ENCODE assay signal across 21 mouse cellular contexts in genomic region chr9:44250445-44250844, GRCm38 (mm10). TPM values are rescaled to one million over a fixed set of nuclear protein-coding genes. Genes with fewer than 3 reads are reported as not detected.
DNase-seq lines count a peak whose midpoint lies in the region; ATAC-seq and TF ChIP-seq lines count a peak whose summit lies in the region.
"Had no signal": no experiment of that assay in that cellular context is flagged by ENCODE, and none has a peak within 500 bp of the region (broad histone marks: within the 10 kb centered on the region; RNA-seq: fewer than 3 reads in every experiment).

No protein-coding gene starts in this region.

- ATAC-seq in kidney, embryonic 15.5 days (replicated peaks; ENCODE audit: low FRiP score), result no peak
- no peak for ATAC-seq in midbrain, postnatal 0 days (ENCODE audit: low FRiP score)
- ATAC-seq in midbrain, embryonic 13.5 days, result no peak
- ATAC-seq in neural tube, embryonic 15.5 days (ENCODE audit: low FRiP score), result no peak
- ATAC-seq: Patski had no signal

- peaks cover 51% of the 10 kb centered on the region for H3K4me1 ChIP-seq in kidney, embryonic 15.5 days
- peaks cover 32% of the 10 kb centered on the region for H3K4me1 ChIP-seq in midbrain, postnatal 0 days (ENCODE audit: insufficient read depth, low read length)
- H3K4me1 ChIP-seq in midbrain, embryonic 13.5 days (replicated peaks), result peaks cover 46% of the 10 kb centered on the region
- peaks cover 39% of the 10 kb centered on the region for H3K4me1 ChIP-seq in neural tube, embryonic 15.5 days

- peak; percentile 38 to 46 for DNase-seq in cerebellum, postnatal 10 days
- DNase-seq in cerebellum, adult 9-10 months, result no peak
- no peak for DNase-seq in kidney, adult 9 months
- peak; percentile 31 for DNase-seq in midbrain, postnatal 0 days (ENCODE audit: low spot score)
- DNase-seq in frontal cortex, adult 2 months (ENCODE audit: extremely low spot score in 1 of 2, low spot score in 1 of 2), result no peak
- DNase-seq: cerebellum, adult 18-20 months; embryo, embryonic 11 days; heart, adult 2 months; heart, postnatal 36 days; left cerebral cortex, postnatal 4 days; lung, postnatal 14 days had no signal

- TF ChIP-seq CTCF in midbrain, postnatal 0 days (IDR thresholded peaks at IDR 0.05), result no peak

- no peaks in the 10 kb centered on the region for H3K9me3 ChIP-seq in kidney, embryonic 15.5 days (replicated peaks)
- no peaks in the 10 kb centered on the region for H3K9me3 ChIP-seq in midbrain, postnatal 0 days (ENCODE audit: low read length)
- H3K9me3 ChIP-seq in midbrain, embryonic 13.5 days, result no peaks in the 10 kb centered on the region
- no peaks in the 10 kb centered on the region for H3K9me3 ChIP-seq in neural tube, embryonic 15.5 days (replicated peaks)

- H3K4me3 ChIP-seq in kidney, embryonic 15.5 days (replicated peaks), result no peak overlapping the region
- no peak overlapping the region for H3K4me3 ChIP-seq in midbrain, postnatal 0 days (ENCODE audit: low read depth, low read length)
- H3K4me3 ChIP-seq in midbrain, embryonic 13.5 days (replicated peaks), result no peak overlapping the region
- no peak overlapping the region for H3K4me3 ChIP-seq in neural tube, embryonic 15.5 days (replicated peaks)
- H3K4me3 ChIP-seq: heart, adult 2 months had no signal

- H3K27me3 ChIP-seq in kidney, embryonic 15.5 days, result no peaks in the 10 kb centered on the region
- no peaks in the 10 kb centered on the region for H3K27me3 ChIP-seq in midbrain, postnatal 0 days (ENCODE audit: insufficient read depth, low read length)
- 0 out of 2 replicates have a peak, but pooled peaks cover 4% of the 10 kb centered on the region for H3K27me3 ChIP-seq in midbrain, embryonic 13.5 days
- no peaks in the 10 kb centered on the region for H3K27me3 ChIP-seq in neural tube, embryonic 15.5 days (replicated peaks)
- H3K27me3 ChIP-seq: CH12.LX had no signal

- H3K27ac ChIP-seq in kidney, embryonic 15.5 days, result no peak overlapping the region
- H3K27ac ChIP-seq in midbrain, postnatal 0 days (ENCODE audit: low read depth, low read length), result no peak overlapping the region
- H3K27ac ChIP-seq in midbrain, embryonic 13.5 days, result no peak overlapping the region
- H3K27ac ChIP-seq in neural tube, embryonic 15.5 days (replicated peaks), result 0 out of 2 replicates have a peak overlapping the region, but pooled peaks have one; percentile 3
- H3K27ac ChIP-seq: liver, embryonic 14.5 days had no signal

- peak overlapping the region; percentile 40 for H3K4me2 ChIP-seq in kidney, embryonic 15.5 days
- H3K4me2 ChIP-seq in midbrain, postnatal 0 days (ENCODE audit: low read depth, low read length, poor library complexity, severe bottlenecking), result no peak overlapping the region
- no peak overlapping the region for H3K4me2 ChIP-seq in midbrain, embryonic 13.5 days (replicated peaks)
- H3K4me2 ChIP-seq in neural tube, embryonic 15.5 days, result no peak overlapping the region

- no peaks in the 10 kb centered on the region for H3K36me3 ChIP-seq in kidney, embryonic 15.5 days
- H3K36me3 ChIP-seq in midbrain, postnatal 0 days (ENCODE audit: insufficient read depth, low read length), result no peaks in the 10 kb centered on the region
- H3K36me3 ChIP-seq in midbrain, embryonic 13.5 days, result no peaks in the 10 kb centered on the region
- H3K36me3 ChIP-seq in neural tube, embryonic 15.5 days, result no peaks in the 10 kb centered on the region

- WGBS in kidney, embryonic 15.5 days, result 43% methylated on average over 4 of the region's 4 CpGs
- 37% methylated on average over 4 of the region's 4 CpGs for WGBS in midbrain, postnatal 0 days
- 39% methylated on average over 4 of the region's 4 CpGs for WGBS in midbrain, embryonic 13.5 days
- 43% methylated on average over 4 of the region's 4 CpGs for WGBS in neural tube, embryonic 15.5 days

- H3K9ac ChIP-seq in kidney, embryonic 15.5 days, result no peak overlapping the region
- H3K9ac ChIP-seq in midbrain, postnatal 0 days (replicated peaks; ENCODE audit: low read length, poor library complexity, severe bottlenecking), result no peak overlapping the region
- no peak overlapping the region for H3K9ac ChIP-seq in midbrain, embryonic 13.5 days (replicated peaks)
- no peak overlapping the region for H3K9ac ChIP-seq in neural tube, embryonic 15.5 days (replicated peaks)
- H3K9ac ChIP-seq: liver, embryonic 14.5 days had no signal

RNA-seq across cellular contexts. Expression of gene Pdzd3, which starts 0.8 kb away (rescaled TPM):
- 7.8 and 8.5 TPM in 2 replicates for polyA plus RNA-seq in kidney, embryonic 15.5 days (2015; fragmentation: Nextera tagmentation; extraction: Ambion mirVana)
- 0.27 TPM in 1 of 2 replicates, not detected in the other for total RNA-seq in midbrain, postnatal 0 days (2014; rRNA removed)
- 0.58 and 0.63 TPM in 2 replicates for polyA plus RNA-seq in midbrain, postnatal 0 days (2015; fragmentation: Nextera tagmentation; extraction: Ambion mirVana)
- 0.48 and 0.64 TPM in 2 replicates for polyA plus RNA-seq in midbrain, embryonic 13.5 days (2015; fragmentation: Nextera tagmentation; extraction: Ambion mirVana)
- 0.61 and 0.65 TPM in 2 replicates for polyA plus RNA-seq in neural tube, embryonic 15.5 days (2015; fragmentation: Nextera tagmentation; extraction: Ambion mirVana)
- 0.74 and 0.82 TPM in 2 replicates for polyA plus RNA-seq in frontal cortex, adult 2 months (2012; rRNA removed)
- polyA plus RNA-seq: testis, adult 2 months had no signal

RNA-seq across cellular contexts. Expression of gene Ccdc153, which starts 10.0 kb away (rescaled TPM):
- not detected in 2 replicates for polyA plus RNA-seq in kidney, embryonic 15.5 days (2015; fragmentation: Nextera tagmentation; extraction: Ambion mirVana)
- 3.0 and 6.1 TPM in 2 replicates for total RNA-seq in midbrain, postnatal 0 days (2014; rRNA removed)
- polyA plus RNA-seq in midbrain, postnatal 0 days (2015; fragmentation: Nextera tagmentation; extraction: Ambion mirVana), result 2.7 TPM in 2 replicates
- not detected in 2 replicates for polyA plus RNA-seq in midbrain, embryonic 13.5 days (2015; fragmentation: Nextera tagmentation; extraction: Ambion mirVana)
- not detected in 2 replicates for polyA plus RNA-seq in neural tube, embryonic 15.5 days (2015; fragmentation: Nextera tagmentation; extraction: Ambion mirVana)
- polyA plus RNA-seq in frontal cortex, adult 2 months (2012; rRNA removed), result 1.1 TPM in 1 of 2 replicates, not detected in the other
- total RNA-seq: CH12.LX; gastrocnemius, adult 18-20 months; heart, adult 2 months; heart, postnatal 36 days; neutrophil, adult 5-6 weeks had no signal
- polyA plus RNA-seq: liver, embryonic 14.5 days; Patski; urinary bladder, adult 2 months had no signal

RNA-seq across cellular contexts. Expression of gene Cbl, which starts 16.6 kb away (rescaled TPM):
- 18.6 and 22.9 TPM in 2 replicates for polyA plus RNA-seq in kidney, embryonic 15.5 days (2015; fragmentation: Nextera tagmentation; extraction: Ambion mirVana)
- 32.1 and 43.9 TPM in 2 replicates for total RNA-seq in midbrain, postnatal 0 days (2014; rRNA removed)
- polyA plus RNA-seq in midbrain, postnatal 0 days (2015; fragmentation: Nextera tagmentation; extraction: Ambion mirVana), result 14.7 and 17.3 TPM in 2 replicates
- polyA plus RNA-seq in midbrain, embryonic 13.5 days (2015; fragmentation: Nextera tagmentation; extraction: Ambion mirVana), result 26.2 and 28.5 TPM in 2 replicates
- 18.2 and 20.2 TPM in 2 replicates for polyA plus RNA-seq in neural tube, embryonic 15.5 days (2015; fragmentation: Nextera tagmentation; extraction: Ambion mirVana)
- 18.6 and 20.5 TPM in 2 replicates for polyA plus RNA-seq in frontal cortex, adult 2 months (2012; rRNA removed)

RNA-seq across cellular contexts. Expression of gene Nlrx1, which starts 18.0 kb away (rescaled TPM):
- polyA plus RNA-seq in kidney, embryonic 15.5 days (2015; fragmentation: Nextera tagmentation; extraction: Ambion mirVana), result 6.5 and 7.9 TPM in 2 replicates
- 4.2 and 6.2 TPM in 2 replicates for total RNA-seq in midbrain, postnatal 0 days (2014; rRNA removed)
- 6.0 and 6.9 TPM in 2 replicates for polyA plus RNA-seq in midbrain, postnatal 0 days (2015; fragmentation: Nextera tagmentation; extraction: Ambion mirVana)
- polyA plus RNA-seq in midbrain, embryonic 13.5 days (2015; fragmentation: Nextera tagmentation; extraction: Ambion mirVana), result 3.3 and 3.5 TPM in 2 replicates
- polyA plus RNA-seq in neural tube, embryonic 15.5 days (2015; fragmentation: Nextera tagmentation; extraction: Ambion mirVana), result 4.5 and 5.3 TPM in 2 replicates
- polyA plus RNA-seq in frontal cortex, adult 2 months (2012; rRNA removed), result 6.7 and 7.0 TPM in 2 replicates

RNA-seq across cellular contexts. Expression of gene Abcg4, which starts 38.0 kb away (rescaled TPM):
- polyA plus RNA-seq in kidney, embryonic 15.5 days (2015; fragmentation: Nextera tagmentation; extraction: Ambion mirVana), result 2.5 and 3.4 TPM in 2 replicates
- 60.0 and 65.8 TPM in 2 replicates for total RNA-seq in midbrain, postnatal 0 days (2014; rRNA removed)
- 27.9 and 28.2 TPM in 2 replicates for polyA plus RNA-seq in midbrain, postnatal 0 days (2015; fragmentation: Nextera tagmentation; extraction: Ambion mirVana)
- polyA plus RNA-seq in midbrain, embryonic 13.5 days (2015; fragmentation: Nextera tagmentation; extraction: Ambion mirVana), result 17.3 and 18.1 TPM in 2 replicates
- polyA plus RNA-seq in neural tube, embryonic 15.5 days (2015; fragmentation: Nextera tagmentation; extraction: Ambion mirVana), result 26.8 and 30.3 TPM in 2 replicates
- polyA plus RNA-seq in frontal cortex, adult 2 months (2012; rRNA removed), result 84.5 and 95.1 TPM in 2 replicates

Comparison
In these comparisons a context has a peak if more than half of its experiments do, and no peak if none do; other contexts are left out.
1. DNase-seq: peak in cerebellum, postnatal 10 days (2 of 2) and midbrain, postnatal 0 days (single experiment); none in cerebellum, adult 9-10 months (single experiment), kidney, adult 9 months (single experiment) and frontal cortex, adult 2 months (0 of 2).